Mouse (Mus musculus): ENCODE results near the gene Fam162a. TPM values are rescaled to one million over a fixed set of nuclear protein-coding genes. Genes with fewer than 3 reads are reported as not detected.

The Fam162a gene
- total and polyA plus RNA-seq, 2 experiments from 2014 or later: 126 to 755 TPM

DNA sequence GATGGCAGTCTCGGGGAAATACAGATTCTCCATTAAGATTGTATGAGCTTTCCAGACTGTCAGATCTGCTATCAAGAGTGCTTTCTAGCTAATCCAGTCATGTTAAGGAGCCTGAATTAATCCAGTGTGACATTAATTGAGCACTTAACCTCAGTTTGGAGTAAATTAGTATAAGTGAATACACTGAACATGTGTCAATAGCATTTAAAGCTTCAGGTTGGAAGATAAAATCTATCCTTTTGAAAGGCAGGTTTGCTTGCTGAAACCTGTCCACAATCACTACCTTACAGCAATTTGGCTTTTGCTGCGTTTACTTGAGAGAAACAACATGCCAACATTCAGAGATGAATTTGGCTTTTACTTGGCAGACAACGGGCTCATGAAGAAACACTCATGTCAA lies 22.7 kb upstream of the Fam162a start:
- WGBS: 90% methylated on average over 3 of the region's 3 CpGs
- no peak overlapping the region for H3K4me3 ChIP-seq (ENCODE audit: low read depth, low read length)
- H3K4me1 ChIP-seq (ENCODE audit: control insufficient read depth, insufficient read depth): no peaks in the 10 kb centered on the region
- H3K9me3 ChIP-seq (replicated peaks; ENCODE audit: control insufficient read depth, low read length): no peaks in the 10 kb centered on the region
- DNase-seq (ENCODE audit: low spot score) (no peak), ATAC-seq (ENCODE audit: insufficient read depth, low read depth) (no peak)
- H3K4me2 ChIP-seq (ENCODE audit: low read depth, low read length): no peak overlapping the region
- peaks cover 16% of the 10 kb centered on the region for H3K36me3 ChIP-seq (replicated peaks; ENCODE audit: control insufficient read depth, insufficient read depth, low read length)
- H3K27ac ChIP-seq (ENCODE audit: low read depth): no peak overlapping the region
- TF ChIP-seq EP300 (IDR thresholded peaks at IDR 0.05; ENCODE audit: low read depth) (no peak), CTCF (IDR thresholded peaks at IDR 0.05; ENCODE audit: low read depth) (no peak)
- no peak overlapping the region for H3K9ac ChIP-seq (replicated peaks; ENCODE audit: low read depth, low read length)
- no peaks in the 10 kb centered on the region for H3K27me3 ChIP-seq (ENCODE audit: control insufficient read depth, insufficient read depth, low read length)

DNA sequence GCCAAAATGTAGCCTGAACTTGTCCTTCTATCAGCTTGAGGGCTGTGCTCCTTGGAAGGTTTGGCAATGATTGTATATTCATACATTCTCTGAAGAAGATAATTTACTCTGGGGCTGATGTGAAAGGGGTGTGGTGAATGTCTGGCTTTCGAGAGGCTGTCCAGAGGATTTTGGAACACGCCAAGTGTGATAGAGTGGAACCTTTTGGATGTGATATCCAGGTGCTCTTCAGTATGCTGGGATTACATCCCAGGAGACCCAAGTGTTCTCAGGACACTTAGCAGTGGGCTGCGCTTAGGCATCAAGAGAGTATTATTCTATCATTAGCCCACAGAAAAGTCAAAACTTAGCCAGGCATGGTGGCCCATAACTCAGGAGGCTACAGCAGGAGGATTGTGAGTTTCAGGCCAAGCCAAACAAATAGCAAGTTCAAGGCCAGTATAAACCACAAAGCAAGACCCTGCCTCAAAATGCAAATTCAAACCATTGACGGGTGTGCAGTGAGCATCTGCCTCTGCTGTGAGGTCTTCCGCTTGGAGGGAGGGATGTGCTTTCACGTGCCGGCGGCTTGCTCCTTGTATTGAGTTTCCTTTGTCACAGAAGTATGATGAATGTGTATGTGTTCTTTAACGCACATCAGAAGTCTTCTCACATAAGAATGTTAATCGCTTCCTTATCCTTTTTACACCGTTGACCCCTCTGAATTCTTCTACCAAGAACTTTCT lies 19.6 kb upstream of the Fam162a start:
- TF ChIP-seq EP300 (IDR thresholded peaks at IDR 0.05; ENCODE audit: low read depth) (no peak), CTCF (IDR thresholded peaks at IDR 0.05; ENCODE audit: low read depth) (no peak)
- 85% methylated on average over 11 of the region's 11 CpGs for WGBS
- peaks cover 26% of the 10 kb centered on the region for H3K36me3 ChIP-seq (replicated peaks; ENCODE audit: control insufficient read depth, insufficient read depth, low read length)

DNA sequence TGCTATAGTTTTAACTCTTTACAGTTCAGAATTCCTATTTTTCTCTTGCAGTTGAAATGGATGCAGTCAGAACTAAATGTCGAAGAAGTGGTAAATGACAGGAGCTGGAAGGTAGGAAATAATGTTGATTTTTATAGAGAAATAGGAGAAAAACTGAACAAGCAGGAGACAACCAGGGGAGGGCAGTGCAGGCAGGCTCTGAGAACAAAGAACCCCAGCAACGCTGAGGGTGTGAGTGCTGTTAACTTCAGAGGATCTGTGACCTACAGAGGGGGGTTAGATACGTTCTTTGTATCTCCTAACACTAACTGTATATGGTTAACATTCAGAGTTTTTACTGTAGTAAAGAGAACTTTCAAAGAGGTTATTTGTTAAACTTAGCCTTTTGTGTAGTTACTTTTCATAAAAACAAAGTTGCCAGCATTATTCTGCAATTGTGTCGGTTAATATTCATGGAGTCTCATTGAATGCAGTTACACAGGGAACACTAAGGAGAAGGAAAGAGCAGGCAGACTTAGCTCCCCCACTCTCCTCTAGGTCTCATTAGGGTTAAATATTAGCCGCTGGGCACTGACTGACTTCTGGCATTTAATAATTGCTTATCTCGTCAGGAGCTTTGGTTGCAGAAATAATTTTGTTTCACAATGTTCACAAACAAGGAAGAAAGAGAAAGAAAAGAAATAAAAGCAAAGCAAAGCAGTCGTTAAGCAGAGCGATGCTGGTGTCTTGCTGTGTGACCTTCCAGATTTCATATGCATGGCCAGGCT lies 18.6 kb upstream of the Fam162a start:
- no peak for TF ChIP-seq EP300 (IDR thresholded peaks at IDR 0.05; ENCODE audit: low read depth)
- Histone ChIP-seq H3K9ac (replicated peaks; ENCODE audit: low read depth, low read length) (no peak overlapping the region), H3K4me2 (ENCODE audit: low read depth, low read length) (no peak overlapping the region), H3K27ac (ENCODE audit: low read depth) (no peak overlapping the region), H3K4me1 (ENCODE audit: control insufficient read depth, insufficient read depth) (no peaks in the 10 kb centered on the region), H3K36me3 (replicated peaks; ENCODE audit: control insufficient read depth, insufficient read depth, low read length) (peaks cover 35% of the 10 kb centered on the region), H3K27me3 (ENCODE audit: control insufficient read depth, insufficient read depth, low read length) (no peaks in the 10 kb centered on the region), H3K9me3 (replicated peaks; ENCODE audit: control insufficient read depth, low read length) (no peaks in the 10 kb centered on the region), H3K4me3 (ENCODE audit: low read depth, low read length) (no peak overlapping the region)
- ATAC-seq (ENCODE audit: insufficient read depth, low read depth) (no peak), DNase-seq (ENCODE audit: low spot score) (no peak)
- 83% methylated on average over 8 of the region's 8 CpGs for WGBS

More for the DNA sequence above, 19.6 kb upstream of the Fam162a start:
- H3K27me3 ChIP-seq (ENCODE audit: control insufficient read depth, insufficient read depth, low read length): no peaks in the 10 kb centered on the region
- DNase-seq (ENCODE audit: low spot score): no peak
- H3K4me3 ChIP-seq (ENCODE audit: low read depth, low read length): no peak overlapping the region
- H3K4me1 ChIP-seq (ENCODE audit: control insufficient read depth, insufficient read depth): no peaks in the 10 kb centered on the region
- H3K9ac ChIP-seq (replicated peaks; ENCODE audit: low read depth, low read length): no peak overlapping the region
- H3K27ac ChIP-seq (ENCODE audit: low read depth): no peak overlapping the region
- ATAC-seq (ENCODE audit: insufficient read depth, low read depth): no peak
- no peaks in the 10 kb centered on the region for H3K9me3 ChIP-seq (replicated peaks; ENCODE audit: control insufficient read depth, low read length)
- H3K4me2 ChIP-seq (ENCODE audit: low read depth, low read length): no peak overlapping the region

DNA sequence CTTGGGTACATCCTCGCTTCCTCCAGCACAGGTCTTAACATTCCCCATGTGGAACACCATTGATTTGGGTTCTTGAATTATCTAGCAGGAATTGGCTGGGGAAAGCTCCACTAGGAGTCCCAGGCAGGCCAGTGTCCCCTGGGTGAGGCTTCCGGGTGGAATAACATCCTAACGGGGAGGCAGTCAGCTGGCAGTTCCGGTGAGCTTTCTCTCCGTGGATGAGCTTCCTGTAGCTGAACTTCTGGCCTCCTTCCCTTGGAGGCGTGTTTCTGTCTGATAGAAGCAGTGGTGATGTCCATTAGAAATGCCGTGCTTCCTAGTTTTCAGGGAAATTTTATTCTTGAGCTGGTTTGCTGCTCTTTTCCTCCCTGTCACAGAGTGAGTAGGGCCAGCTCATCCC lies 17.7 kb upstream of the Fam162a start:
- Histone ChIP-seq H3K36me3 (replicated peaks; ENCODE audit: control insufficient read depth, insufficient read depth, low read length) (peaks cover 41% of the 10 kb centered on the region), H3K4me3 (ENCODE audit: low read depth, low read length) (no peak overlapping the region), H3K27ac (ENCODE audit: low read depth) (peak overlapping the region; percentile 5; the same call in 1 of the 2 replicates), H3K4me2 (ENCODE audit: low read depth, low read length) (no peak overlapping the region), H3K27me3 (ENCODE audit: control insufficient read depth, insufficient read depth, low read length) (no peaks in the 10 kb centered on the region), H3K9me3 (replicated peaks; ENCODE audit: control insufficient read depth, low read length) (no peaks in the 10 kb centered on the region), H3K4me1 (ENCODE audit: control insufficient read depth, insufficient read depth) (no peaks in the 10 kb centered on the region), H3K9ac (replicated peaks; ENCODE audit: low read depth, low read length) (no peak overlapping the region)
- no peak for TF ChIP-seq CTCF (IDR thresholded peaks at IDR 0.05; ENCODE audit: low read depth)
- DNase-seq (ENCODE audit: low spot score) (no peak), ATAC-seq (ENCODE audit: insufficient read depth, low read depth) (no peak)
- 65% methylated on average over 7 of the region's 7 CpGs for WGBS

DNA sequence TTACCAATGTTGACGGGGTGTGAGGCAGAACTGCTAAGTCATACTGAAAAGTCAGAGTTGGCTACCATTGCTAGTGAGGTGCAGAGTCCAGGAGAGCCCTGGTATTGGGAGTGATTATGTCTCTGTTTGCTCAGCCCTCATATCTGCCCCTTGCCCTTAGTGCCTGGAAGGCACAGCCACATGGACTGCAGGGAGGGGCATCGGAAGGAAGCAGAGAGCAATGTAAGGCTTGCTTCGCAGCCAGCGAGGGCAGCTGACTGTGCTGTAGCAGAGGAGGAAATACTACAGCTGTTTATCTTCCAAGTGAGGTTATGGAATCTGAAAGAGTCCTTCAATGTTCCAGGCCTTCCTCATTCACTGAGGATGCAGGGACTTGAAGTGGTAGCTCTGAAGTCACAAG lies 16.5 kb upstream of the Fam162a start:
- 55% methylated on average over 4 of the region's 4 CpGs for WGBS
- Histone ChIP-seq H3K9me3 (replicated peaks; ENCODE audit: control insufficient read depth, low read length) (no peaks in the 10 kb centered on the region), H3K4me2 (ENCODE audit: low read depth, low read length) (no peak overlapping the region), H3K4me3 (ENCODE audit: low read depth, low read length) (no peak overlapping the region), H3K4me1 (ENCODE audit: control insufficient read depth, insufficient read depth) (no peaks in the 10 kb centered on the region), H3K36me3 (replicated peaks; ENCODE audit: control insufficient read depth, insufficient read depth, low read length) (peaks cover 49% of the 10 kb centered on the region), H3K27ac (ENCODE audit: low read depth) (peak overlapping the region; percentile 47; the same call in 1 of the 2 replicates), H3K9ac (replicated peaks; ENCODE audit: low read depth, low read length) (no peak overlapping the region), H3K27me3 (ENCODE audit: control insufficient read depth, insufficient read depth, low read length) (no peaks in the 10 kb centered on the region)
- no peak for ATAC-seq (ENCODE audit: insufficient read depth, low read depth)
- no peak for TF ChIP-seq EP300 (IDR thresholded peaks at IDR 0.05; ENCODE audit: low read depth)
- TF ChIP-seq CTCF (IDR thresholded peaks at IDR 0.05; ENCODE audit: low read depth): no peak
- DNase-seq (ENCODE audit: low spot score): no peak
